Mouse (Mus musculus) lung, adult 2 months (tissue): ENCODE measurements at regions not wholly inside any gene's neighbourhood (a gene's known extent, or its start where the extent isn't known, plus 50 kb on each side); places are given as distances from the start of the nearest gene placed in this dataset.
A peak's percentile ranks its signal among the peaks of the same experiment; 100 is the strongest.
"Not testable (repeated sequence)": the region's sequence is repeated elsewhere in the genome, so short reads cannot be mapped to it uniquely, and the experiment has no call there.

Experiments
- DNase-seq: peaks from one replicate; pipeline ENCODE4 v3.0.0; 2022
- H3K4me1 ChIP-seq: fragments of 200-500 bp; 2 replicates; pipeline ENCODE4 v1.6.1; 2011; ENCODE audit warnings: low read length; ENCODE audit not compliant: control insufficient read depth, insufficient read depth
- H3K4me3 ChIP-seq: fragments of 200-500 bp; replicated peaks from 2 replicates; pipeline ENCODE3; 2011; ENCODE audit warnings: low read depth, mild to moderate bottlenecking, control low read depth, low read length; ENCODE audit errors: extremely low read depth
- CTCF ChIP-seq: fragments of 200-500 bp; IDR thresholded peaks from 2 replicates; pipeline ENCODE4 v1.5.1; 2011; ENCODE audit warnings: mild to moderate bottlenecking, low read length, control low read depth; ENCODE audit not compliant: insufficient read depth
- POLR2A ChIP-seq: fragments of 200-500 bp; IDR thresholded peaks from 2 replicates; pipeline ENCODE4 v1.6.1; 2011; ENCODE audit warnings: low read depth, mild to moderate bottlenecking, control low read depth, low read length, borderline replicate concordance; ENCODE audit errors: extremely low read depth
- WGBS: fragments of 180-500 bp; shearing (Covaris S2); methylation state at CpG from one replicate; pipeline ENCODE4 v1.1.7; 2018; 5-methylcytosine and 5-hydroxymethylcytosine counted together

DNA sequence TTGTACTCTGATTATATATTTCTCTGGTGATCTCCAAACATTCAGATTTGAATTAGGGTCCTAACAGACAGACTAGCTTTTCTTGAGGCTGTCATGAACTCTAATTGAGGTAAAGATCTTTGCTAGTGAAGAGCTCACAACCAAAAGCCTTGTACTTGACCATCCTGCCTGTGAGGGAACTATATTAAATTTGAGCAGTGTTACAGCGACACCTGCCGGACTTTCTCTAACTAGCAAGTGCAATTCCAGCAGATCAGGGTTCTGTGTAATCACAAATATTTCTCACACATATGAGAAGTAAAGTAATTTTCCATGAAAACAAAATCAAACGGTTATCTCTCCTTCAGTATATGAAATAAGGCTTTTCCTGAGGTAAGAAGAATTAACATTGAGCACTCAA, 459.6 kb downstream of the Ets1 start:
- TF ChIP-seq CTCF (peak; percentile 47; the same call in 1 of the 2 replicates), POLR2A (no peak)
- Histone ChIP-seq H3K4me3 (no peak overlapping the region), H3K4me1 (peaks cover 3% of the 10 kb centered on the region)
- DNase-seq, result peak; percentile 61
- 0% methylated on average over 3 of the region's 3 CpGs for WGBS

DNA sequence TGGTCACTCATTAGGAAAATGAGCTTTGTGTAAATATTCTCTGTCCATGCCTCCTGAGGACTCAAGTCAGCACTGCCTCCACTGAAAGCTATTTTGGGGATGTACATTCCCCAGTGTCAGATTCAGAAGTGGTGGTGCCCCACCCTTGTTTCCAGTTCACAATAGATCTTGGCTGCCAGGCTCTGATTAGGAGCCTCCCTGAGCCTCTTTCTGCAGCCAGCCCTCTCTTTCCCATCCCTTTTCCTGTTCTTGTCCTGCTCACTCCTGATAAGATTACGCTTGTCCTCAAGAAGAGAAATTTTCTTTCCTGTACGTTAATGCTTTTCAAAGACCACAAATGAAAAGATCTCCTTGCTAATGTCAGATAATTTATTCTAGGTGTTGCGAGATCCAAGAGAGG, 465.2 kb downstream of the Ets1 start:
- DNase-seq, result no peak
- 47% methylated on average over 3 of the region's 3 CpGs for WGBS
- TF ChIP-seq POLR2A, result no peak
- no peak for TF ChIP-seq CTCF
- H3K4me1 ChIP-seq, result peaks cover 10% of the 10 kb centered on the region
- H3K4me3 ChIP-seq, result no peak overlapping the region

DNA sequence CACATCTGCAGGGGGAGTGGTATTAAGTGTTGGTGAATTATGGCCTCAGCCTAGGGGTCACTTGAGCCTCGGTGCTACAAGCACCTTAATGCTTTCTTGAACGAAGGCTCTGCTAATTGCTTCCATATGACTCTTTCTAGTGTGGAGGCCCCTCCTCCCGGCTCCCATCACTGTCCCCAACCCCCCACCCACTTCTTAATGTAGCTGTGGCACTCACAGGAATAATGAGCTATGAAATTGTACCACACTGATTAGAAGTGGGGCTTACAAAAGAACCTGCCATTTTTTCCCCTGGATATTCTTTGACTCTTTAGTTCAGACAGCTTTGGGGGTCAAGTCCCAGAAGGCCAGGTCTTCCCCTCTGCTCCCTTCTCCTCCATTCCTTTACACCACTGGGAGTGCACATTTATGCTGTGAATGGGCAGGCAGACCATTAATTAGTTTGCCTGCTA, 468.6 kb downstream of the Ets1 start:
- TF ChIP-seq POLR2A (no peak), CTCF (no peak)
- Histone ChIP-seq H3K4me1 (peaks cover 7% of the 10 kb centered on the region), H3K4me3 (no peak overlapping the region)
- DNase-seq, result no peak
- 50% methylated on average over 3 of the region's 3 CpGs for WGBS

DNA sequence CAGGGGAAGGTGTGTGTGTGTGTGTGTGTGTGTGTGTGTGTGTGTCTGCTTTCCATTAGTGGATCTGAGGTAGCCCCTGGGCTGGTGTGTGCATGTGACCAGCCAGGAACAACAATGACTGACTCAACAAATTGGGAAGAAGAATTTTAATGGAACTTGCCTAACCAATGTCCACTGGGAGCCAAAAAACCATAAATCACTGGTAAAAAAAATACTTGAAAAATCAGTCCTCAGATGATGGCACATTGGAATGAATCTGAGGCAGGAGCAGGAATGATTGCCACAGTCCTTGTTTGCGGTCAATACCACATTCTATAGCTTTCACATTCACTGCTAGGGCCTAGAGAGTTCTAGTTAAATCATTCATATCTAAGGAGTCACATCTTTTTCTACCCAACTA, 487.8 kb downstream of the Ets1 start:
- WGBS, result 96% methylated on average over 1 of the region's 1 CpGs
- DNase-seq, result no peak
- no peak overlapping the region for H3K4me3 ChIP-seq
- TF ChIP-seq POLR2A (no peak), CTCF (no peak)
- no peaks in the 10 kb centered on the region for H3K4me1 ChIP-seq

DNA sequence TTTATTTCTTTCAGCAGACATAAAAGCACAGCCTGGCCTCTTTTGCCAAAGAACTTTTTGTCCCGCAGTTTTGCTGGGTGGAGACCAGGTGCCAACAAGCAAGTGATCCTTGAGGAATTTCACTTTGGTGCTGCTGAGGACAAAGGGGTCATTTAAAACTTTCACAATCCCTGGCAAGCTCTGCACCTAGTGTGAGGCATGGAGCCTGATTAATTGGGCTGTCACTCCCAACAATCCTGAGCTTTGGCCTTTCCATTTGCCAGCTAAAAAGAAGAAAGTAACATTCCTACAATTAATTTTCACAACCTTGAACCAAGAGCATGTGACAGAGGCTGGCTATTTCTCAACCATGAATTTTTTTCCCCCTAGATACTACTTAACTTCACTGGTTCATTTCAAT, 516.2 kb downstream of the Ets1 start:
- TF ChIP-seq POLR2A, result no peak
- TF ChIP-seq CTCF, result no peak
- no peak for DNase-seq
- Histone ChIP-seq H3K4me3 (no peak overlapping the region), H3K4me1 (no peaks in the 10 kb centered on the region)
- 14% methylated on average over 1 of the region's 1 CpGs for WGBS

DNA sequence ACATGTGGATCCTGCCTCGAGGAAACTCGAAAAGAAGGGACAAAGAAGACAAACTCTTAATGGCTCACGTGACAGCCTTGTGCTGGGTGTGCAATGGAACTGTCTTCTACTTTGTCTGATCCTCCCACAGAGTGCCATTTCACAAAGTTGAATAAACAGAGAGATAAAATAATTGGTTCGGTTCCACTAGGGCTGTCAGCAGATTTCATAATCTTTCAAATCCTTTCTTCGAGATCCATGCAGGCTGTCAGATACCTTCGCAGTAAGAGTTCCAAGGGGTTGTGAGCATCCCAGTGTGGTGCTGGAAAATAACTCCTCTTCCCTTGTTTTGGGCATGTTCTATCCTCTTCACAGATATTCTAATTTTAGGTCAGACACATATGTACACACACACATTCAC, 532.1 kb downstream of the Ets1 start:
- Histone ChIP-seq H3K4me1 (no peaks in the 10 kb centered on the region), H3K4me3 (no peak overlapping the region)
- TF ChIP-seq CTCF (no peak), POLR2A (no peak)
- DNase-seq, result no peak
- 57% methylated on average over 6 of the region's 6 CpGs for WGBS

DNA sequence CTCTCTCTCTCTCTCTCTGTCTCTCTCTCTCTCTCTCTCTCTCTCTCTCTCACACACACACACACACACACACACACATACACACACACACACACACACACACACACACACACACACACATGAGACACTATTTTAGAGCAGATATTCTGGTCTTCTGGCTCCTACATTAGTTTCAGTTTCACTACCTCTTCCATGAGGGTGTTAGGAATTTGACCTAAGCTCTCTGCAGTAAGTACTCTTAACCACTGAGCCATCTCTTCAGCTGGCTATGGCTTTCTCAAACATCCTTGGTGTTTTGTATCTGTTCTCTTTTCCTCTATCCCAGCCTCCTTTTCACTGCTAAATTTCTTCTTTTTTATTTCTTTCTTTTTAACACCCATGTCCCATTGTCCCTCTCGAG, 533.1 kb downstream of the Ets1 start:
- DNase-seq, H3K4me1 ChIP-seq, H3K4me3 ChIP-seq: not testable (repeated sequence)
- 89% methylated on average over 1 of the region's 1 CpGs for WGBS

DNA sequence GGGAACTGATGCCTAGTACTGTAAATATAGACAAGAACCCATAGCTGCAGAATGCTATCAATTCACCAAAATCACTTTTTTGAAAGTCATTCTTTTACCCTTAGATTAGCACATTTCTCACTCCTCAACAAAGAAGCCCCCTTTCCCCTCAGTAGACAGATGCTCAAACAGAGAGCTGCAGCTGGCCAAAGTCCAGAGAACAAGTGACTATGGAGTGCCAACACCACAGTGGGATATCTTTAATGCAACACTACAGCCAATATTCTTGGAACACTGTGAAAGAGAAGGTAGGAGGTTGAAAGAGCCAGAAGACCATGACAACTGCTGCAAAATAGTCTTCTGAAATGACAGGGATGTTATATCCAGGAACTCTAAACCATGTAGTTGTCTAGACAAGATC, 544.0 kb downstream of the Ets1 start:
- DNase-seq, result no peak
- TF ChIP-seq CTCF, result no peak
- no peak for TF ChIP-seq POLR2A
- Histone ChIP-seq H3K4me1 (no peaks in the 10 kb centered on the region), H3K4me3 (no peak overlapping the region)

DNA sequence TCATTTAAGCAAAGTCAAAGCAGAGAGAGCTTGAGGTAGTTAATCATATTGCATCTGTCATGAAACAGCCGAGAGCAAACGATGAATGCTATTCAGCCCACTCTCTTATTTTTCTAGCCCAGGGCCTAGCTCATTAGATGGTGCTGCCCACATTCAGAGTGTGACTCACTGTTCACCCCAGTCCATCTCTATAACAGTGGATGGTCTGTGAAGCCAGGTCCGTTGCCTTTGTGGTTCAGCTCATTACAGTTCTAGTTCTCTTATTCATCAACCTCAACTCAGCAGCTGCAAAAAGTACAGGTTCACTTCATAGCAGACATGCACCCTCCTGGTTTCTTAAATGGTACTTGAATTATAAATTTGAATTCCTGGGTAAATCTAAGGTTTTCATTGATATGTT, 551.2 kb downstream of the Ets1 start:
- H3K4me3 ChIP-seq, result no peak overlapping the region
- no peak for DNase-seq
- H3K4me1 ChIP-seq, result no peaks in the 10 kb centered on the region
- no peak for TF ChIP-seq CTCF
- no peak for TF ChIP-seq POLR2A
- WGBS, result 82% methylated on average over 3 of the region's 3 CpGs

DNA sequence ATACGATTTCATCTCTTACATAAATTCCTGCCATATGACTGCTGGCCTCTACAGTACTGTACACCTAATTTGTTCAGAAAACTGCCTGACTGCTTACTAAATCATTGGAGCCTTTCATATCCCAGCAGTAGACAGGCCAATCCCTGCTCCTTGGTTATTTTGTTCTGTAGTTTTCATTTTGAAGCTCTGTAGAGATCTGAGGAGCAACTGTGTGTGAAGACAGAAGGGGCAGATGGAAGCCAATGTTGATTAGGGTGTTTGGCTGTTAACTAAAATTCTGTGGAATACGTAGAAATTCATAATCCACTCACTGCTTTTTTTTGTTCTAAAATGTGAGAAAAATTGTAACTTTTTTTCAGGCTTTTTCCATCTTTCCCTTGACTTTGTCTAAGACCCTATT, 573.1 kb downstream of the Ets1 start:
- DNase-seq, result no peak
- no peak overlapping the region for H3K4me3 ChIP-seq
- 79% methylated on average over 2 of the region's 2 CpGs for WGBS
- TF ChIP-seq CTCF (no peak), POLR2A (no peak)
- H3K4me1 ChIP-seq, result no peaks in the 10 kb centered on the region

DNA sequence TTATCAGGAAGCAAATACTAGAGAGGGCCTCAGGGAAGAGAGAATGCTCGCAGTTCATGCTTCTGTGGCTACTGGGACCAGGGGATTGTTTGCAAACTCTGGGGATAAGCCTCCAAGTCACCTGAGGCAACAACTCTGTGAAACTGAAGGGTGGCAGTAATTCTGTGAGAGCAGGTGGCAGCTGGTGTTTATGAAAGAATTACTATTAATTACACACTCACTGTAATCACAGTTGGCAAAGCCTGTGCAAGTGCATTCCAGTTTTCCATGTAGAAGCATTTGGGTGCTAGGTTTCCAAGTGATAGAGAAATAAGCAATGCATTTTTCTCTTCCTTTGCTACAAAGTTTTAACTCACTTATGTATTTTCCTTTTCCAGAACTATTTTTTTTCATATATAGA, 578.5 kb downstream of the Ets1 start:
- WGBS, result 55% methylated on average over 1 of the region's 1 CpGs
- no peak for DNase-seq

More for the DNA sequence above, 578.5 kb downstream of the Ets1 start:
- Histone ChIP-seq H3K4me1 (no peaks in the 10 kb centered on the region), H3K4me3 (no peak overlapping the region)
- TF ChIP-seq CTCF (no peak), POLR2A (no peak)
